Comparison of ENCODE assay signal across 8 mouse cellular contexts in genomic region chr7:4516332-4517050, GRCm38 (mm10). TPM values are rescaled to one million over a fixed set of nuclear protein-coding genes. Genes with fewer than 3 reads are reported as not detected.
A peak's percentile ranks its signal among the peaks of the same experiment; 100 is the strongest.
DNase-seq lines count a peak whose midpoint lies in the region; ATAC-seq and TF ChIP-seq lines count a peak whose summit lies in the region.

TSS of gene Tnnt1 (minus strand) at chr7:4516382.

- no peak within 1 kb of the TSS for H3K27ac ChIP-seq in kidney, postnatal 0 days
- peak within 1 kb of the TSS; percentile 86 for H3K27ac ChIP-seq in heart, embryonic 11.5 days (ENCODE audit: low read depth, low read length)

- H3K9ac ChIP-seq in kidney, postnatal 0 days (ENCODE audit: low read depth, low read length): no peak within 1 kb of the TSS
- peak within 1 kb of the TSS; percentile 56 for H3K9ac ChIP-seq in heart, embryonic 11.5 days (ENCODE audit: low read depth, low read length)

- H3K9me3 ChIP-seq in kidney, postnatal 0 days (replicated peaks; ENCODE audit: low read length): no peaks in the 10 kb centered on the region
- H3K9me3 ChIP-seq in heart, embryonic 11.5 days (replicated peaks; ENCODE audit: control insufficient read depth, low read length): no peaks in the 10 kb centered on the region

- 18% methylated on average over 4 of the region's 4 CpGs for WGBS in kidney, postnatal 0 days
- 16% methylated on average over 4 of the region's 4 CpGs for WGBS in heart, embryonic 11.5 days (ENCODE audit: insufficient replicate concordance)

- H3ac ChIP-seq in myocyte (ENCODE audit: control insufficient read depth, insufficient read length): no peak within 1 kb of the TSS

- no peaks in the 10 kb centered on the region for H3K36me3 ChIP-seq in kidney, postnatal 0 days (ENCODE audit: insufficient read depth, low read length)
- H3K36me3 ChIP-seq in heart, embryonic 11.5 days (ENCODE audit: control insufficient read depth, insufficient read depth, low read length): no peaks in the 10 kb centered on the region
- H3K36me3 ChIP-seq in myocyte (ENCODE audit: control insufficient read depth, insufficient read depth): peaks cover 3% of the 10 kb centered on the region

- no peak; the same call in 1 of the 2 replicates for ATAC-seq in kidney, postnatal 0 days (replicated peaks; ENCODE audit: low FRiP score, low read depth)
- peak; percentile 47 for ATAC-seq in heart, embryonic 11.5 days (replicated peaks; ENCODE audit: insufficient number of reproducible peaks, low FRiP score, low TSS enrichment)
- ATAC-seq in megakaryocyte progenitor cell, adult 5-6 weeks (replicated peaks; ENCODE audit: poor library complexity): no peak

- no peak for TF ChIP-seq CTCF in kidney, postnatal 0 days (IDR thresholded peaks at IDR 0.05; ENCODE audit: low read depth)

- H3K4me1 ChIP-seq in kidney, postnatal 0 days (replicated peaks; ENCODE audit: insufficient read depth, low read length): peaks cover 17% of the 10 kb centered on the region; the same call in 1 of the 2 replicates
- peaks cover 51% of the 10 kb centered on the region for H3K4me1 ChIP-seq in heart, embryonic 11.5 days (ENCODE audit: control insufficient read depth, insufficient read depth, low read length)

- H3K4me2 ChIP-seq in kidney, postnatal 0 days (ENCODE audit: low read length): no peak within 1 kb of the TSS
- H3K4me2 ChIP-seq in heart, embryonic 11.5 days: peak within 1 kb of the TSS; percentile 52
- H3K4me2 ChIP-seq in myocyte (ENCODE audit: low read depth): peak within 1 kb of the TSS; percentile 66

- DNase-seq in kidney, postnatal 0 days (ENCODE audit: low spot score): no peak
- no peak for DNase-seq in kidney, adult 11 months
- DNase-seq in embryo, embryonic 10.5 days (ENCODE audit: low spot score): peak; percentile 58
- no peak for DNase-seq in thymus, postnatal 10 days (ENCODE audit: low spot score in 2 of 2)
- no peak for DNase-seq in c-Kit-positive CD71-positive TER-119-positive erythroid progenitor cells, embryonic 14.5 days (ENCODE audit: low spot score)

- TF ChIP-seq POLR2A in myocyte (IDR thresholded peaks at IDR 0.05; ENCODE audit: insufficient read length, low read depth): no peak

- no peak within 1 kb of the TSS for H3K4me3 ChIP-seq in kidney, postnatal 0 days (replicated peaks; ENCODE audit: low read depth, low read length)
- H3K4me3 ChIP-seq in heart, embryonic 11.5 days (ENCODE audit: low read depth, low read length): peak within 1 kb of the TSS; percentile 16
- H3K4me3 ChIP-seq in myocyte: peak within 1 kb of the TSS; percentile 36

- no peaks in the 10 kb centered on the region for H3K27me3 ChIP-seq in kidney, postnatal 0 days (ENCODE audit: insufficient read depth, low read length)
- H3K27me3 ChIP-seq in heart, embryonic 11.5 days (ENCODE audit: control insufficient read depth, insufficient read depth, low read length): no peaks in the 10 kb centered on the region; the same call in 1 of the 2 replicates
- no peaks in the 10 kb centered on the region for H3K27me3 ChIP-seq in myocyte (ENCODE audit: control insufficient read depth, insufficient read depth, insufficient read length)

- H3K79me2 ChIP-seq in myocyte (ENCODE audit: control insufficient read depth, insufficient read depth): no peaks in the 10 kb centered on the region

TF ChIP-seq in myocyte, 11 proteins besides CTCF, POLR2A, EP300 and RAD21:
- TF ChIP-seq TCF3 (IDR thresholded peaks at IDR 0.05; ENCODE audit: insufficient read length, low read depth): peak; percentile 72
- peak; percentile 96 to 99 (median 97) for TF ChIP-seq MYOD1 (IDR thresholded peaks at IDR 0.05; ENCODE audit: control insufficient read depth in 1 of 3, insufficient read length in 2 of 3, low read depth in 2 of 3)
- TF ChIP-seq POLR2AphosphoS2 (IDR thresholded peaks at IDR 0.05; ENCODE audit: insufficient read length, low read depth): no peak
- TF ChIP-seq MAX (IDR thresholded peaks at IDR 0.05; ENCODE audit: low read depth): no peak
- no peak for TF ChIP-seq USF1 (IDR thresholded peaks at IDR 0.05; ENCODE audit: low read depth)
- peak; percentile 92 for TF ChIP-seq TCF12 (IDR thresholded peaks at IDR 0.05; ENCODE audit: insufficient read depth, poor library complexity, severe bottlenecking)
- no peak for TF ChIP-seq REST (IDR thresholded peaks at IDR 0.05; ENCODE audit: insufficient read depth, insufficient read length)
- TF ChIP-seq MYOG (IDR thresholded peaks at IDR 0.05; ENCODE audit: control insufficient read depth in 1 of 3, insufficient read depth in 1 of 3, insufficient read length in 2 of 3, low read depth in 2 of 3): peak; percentile 65 to 95 (median 77)
- TF ChIP-seq E2F4 (IDR thresholded peaks at IDR 0.05; ENCODE audit: insufficient read depth): no peak
- TF ChIP-seq SRF (IDR thresholded peaks at IDR 0.05; ENCODE audit: control insufficient read depth, insufficient read length, low read depth): no peak
TF ChIP-seq in myocyte: peak in this region for 4.

RNA-seq across cellular contexts. Expression of gene Tnnt1, which starts in this region (rescaled TPM):
- 10.8 and 15.2 TPM in 2 replicates for polyA plus RNA-seq in kidney, postnatal 0 days (2015; fragmentation: Nextera tagmentation; extraction: Ambion mirVana)
- 260 and 262 TPM in 2 replicates for polyA plus RNA-seq in heart, embryonic 11.5 days (2014; fragmentation: Nextera tagmentation; extraction: Ambion mirVana)
- 1,403 TPM for polyA plus RNA-seq in myocyte (2012; fragmentation: generic; extraction: Trizol)
- total RNA-seq in megakaryocyte progenitor cell, adult 5-6 weeks (2015): 5.6 and 8.0 TPM in 2 replicates
- total RNA-seq in megakaryocyte progenitor cell, adult 5-6 weeks (2017): 16.5 and 17.4 TPM in 2 replicates

Comparison
In these comparisons a context has a peak if more than half of its experiments do, and no peak if none do; other contexts are left out.
1. RNA of gene Tnnt1 (polyA plus RNA-seq): 1,403 TPM in myocyte (single experiment) and 260 to 262 TPM in heart, embryonic 11.5 days; 10.8 to 15.2 TPM in kidney, postnatal 0 days; every median in the first group is over 10 times any median in the second.